Mouse (Mus musculus): ENCODE measurements around the gene Zc3h10. TPM values are rescaled to one million over a fixed set of nuclear protein-coding genes. Genes with fewer than 3 reads are reported as not detected.
"Not testable (repeated sequence)": the region's sequence is repeated elsewhere in the genome, so short reads cannot be mapped to it uniquely, and the experiment has no call there.

Gene Zc3h10
- total RNA-seq, 2 experiments from 2014 or later = 15.9 to 20.7 TPM

DNA sequence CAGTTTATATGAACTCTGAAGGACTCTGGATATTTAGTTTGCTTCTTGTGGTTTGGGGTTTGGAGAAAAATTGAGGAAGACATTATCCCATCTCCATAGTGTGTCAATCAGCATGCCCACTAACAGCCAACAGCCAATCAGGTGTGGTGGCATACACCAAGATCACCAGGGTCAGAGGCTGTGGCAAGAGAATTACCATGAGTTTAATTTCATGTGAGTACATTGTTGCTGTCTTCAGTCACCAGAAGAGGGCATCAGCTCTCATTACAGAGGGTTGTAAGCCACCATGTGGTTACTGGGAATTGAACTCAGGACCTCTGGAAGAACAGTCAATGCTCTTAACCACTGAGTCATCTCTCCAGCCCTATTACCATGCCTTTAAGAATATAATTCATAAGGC, 8.7 kb upstream of the Zc3h10 start:
- DNase-seq (ENCODE audit: low spot score in 2 of 2) = no peak

DNA sequence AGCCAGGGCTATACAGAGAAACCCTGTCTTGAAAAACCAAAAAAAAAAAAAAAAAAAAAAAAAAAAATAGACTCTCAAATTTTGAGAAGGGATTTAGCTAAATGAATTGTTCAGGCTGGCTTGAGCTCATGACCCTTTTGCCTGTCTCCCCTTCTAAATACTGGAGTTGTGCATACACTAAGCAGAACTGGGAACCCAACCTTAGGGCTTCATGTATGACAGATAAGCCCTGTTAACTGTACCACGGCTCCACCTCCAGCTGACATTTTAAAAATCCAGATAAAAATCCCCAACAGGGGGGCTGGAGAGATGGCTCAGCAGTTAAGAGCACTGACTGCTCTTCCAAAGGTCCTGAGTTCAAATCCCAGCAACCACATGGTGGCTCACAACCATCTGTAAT, 8.0 kb upstream of the Zc3h10 start:
- not testable (repeated sequence) for DNase-seq (ENCODE audit: low spot score in 2 of 2)

DNA sequence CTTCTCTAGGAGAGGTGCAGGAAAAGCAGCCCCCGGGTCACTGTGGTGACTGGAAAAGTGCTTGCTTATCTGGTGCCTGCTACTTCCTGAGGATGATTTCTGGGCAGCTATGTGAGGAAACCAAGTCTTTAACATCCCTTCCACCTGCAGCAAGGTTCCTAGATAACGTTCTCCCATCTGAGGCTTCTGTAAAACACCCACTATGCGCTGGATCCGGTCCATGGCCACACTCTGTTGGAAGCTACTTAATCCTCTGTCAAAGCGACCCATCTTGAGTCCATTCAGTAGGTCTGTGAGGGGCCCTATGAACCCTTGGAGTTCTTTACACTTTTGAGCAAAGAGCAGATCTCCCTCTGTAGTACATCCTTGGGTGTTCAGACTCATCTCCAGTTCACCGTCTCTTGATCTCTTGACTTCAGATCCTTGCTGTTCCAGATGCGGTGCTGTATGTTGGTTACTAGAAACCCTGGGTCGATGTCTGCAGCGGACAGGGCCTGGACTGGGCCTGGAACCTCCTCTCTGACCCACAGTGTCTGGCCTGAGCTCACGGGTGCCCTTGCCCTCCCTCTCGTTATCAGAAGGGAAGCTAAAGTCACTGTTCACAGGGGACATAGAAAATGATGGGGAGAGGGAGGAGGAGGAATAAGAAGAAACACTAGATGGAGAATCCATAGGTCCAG, 2.7 kb upstream of the Zc3h10 start:
- DNase-seq (ENCODE audit: low spot score in 2 of 2) = not testable (repeated sequence)

DNA sequence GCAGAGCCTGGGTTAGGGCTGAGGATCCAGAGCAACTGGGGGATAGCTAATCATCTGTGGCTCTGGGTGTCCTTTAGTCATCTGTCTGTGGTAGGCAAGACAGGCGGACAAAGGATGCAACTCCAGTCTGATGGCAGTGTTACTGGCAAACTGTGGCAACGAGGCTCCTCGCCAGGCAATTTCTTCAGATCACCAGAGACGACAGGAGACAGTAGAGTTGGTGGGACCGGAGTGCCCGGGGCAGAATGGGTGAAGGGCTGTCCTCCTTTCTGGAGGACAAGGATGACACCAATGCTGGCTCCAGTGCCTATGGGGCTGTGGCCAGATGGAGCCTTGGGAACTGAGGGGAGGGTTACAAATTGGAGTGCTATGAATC, 2.1 kb upstream of the Zc3h10 start:
- DNase-seq (ENCODE audit: low spot score in 2 of 2) = not testable (repeated sequence)

DNA sequence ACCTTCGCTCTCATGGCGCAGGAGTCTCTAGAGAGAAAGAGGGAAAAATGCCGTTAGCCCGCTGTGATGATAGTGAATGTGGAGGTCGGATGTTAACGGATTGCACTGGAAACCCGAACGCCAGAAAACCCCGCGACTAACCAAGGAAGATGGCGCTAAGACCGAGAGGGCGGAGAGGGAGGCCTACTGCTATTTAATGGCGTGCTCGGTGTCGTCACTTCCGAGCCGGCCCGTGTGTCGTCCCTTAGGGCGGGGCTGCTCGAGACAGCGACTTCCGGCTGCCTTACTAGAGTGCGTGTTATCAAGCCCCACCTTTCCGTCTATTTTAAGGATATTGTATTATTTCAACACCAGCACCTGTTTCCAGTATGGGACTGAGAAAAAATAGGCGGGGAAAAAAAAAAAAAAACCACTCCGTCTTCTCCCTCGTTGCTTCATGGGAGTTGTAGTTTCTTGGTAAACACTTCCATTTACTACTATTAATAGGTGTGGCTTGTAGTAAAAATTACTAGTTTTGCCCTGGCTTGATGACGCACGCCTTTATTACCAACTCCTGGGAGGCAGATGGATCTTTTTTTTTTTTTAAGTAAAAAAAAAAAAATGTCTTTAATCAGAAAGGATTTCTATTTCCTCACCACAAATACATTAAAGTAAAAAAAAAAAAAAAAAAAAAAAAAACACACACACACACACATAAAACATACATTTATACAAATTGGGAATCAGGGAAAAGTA, 1.5 kb upstream of the Zc3h10 start, which contains the start of gene Rpl41:
Rpl41 (minus strand) TSS at position 359 of the 735 bp plus-strand sequence.
- DNase-seq (ENCODE audit: low spot score in 2 of 2) = peak; percentile 84 to 90

GRCm38 (mm10) chr10:128548051-128548791, 647 bp upstream of the Zc3h10 start:
- DNase-seq (ENCODE audit: low spot score in 2 of 2) = peak in 1 of 2 experiments; percentile 40

GRCm38 (mm10) chr10:128546787-128547186, 787 bp downstream of the Zc3h10 start:
- DNase-seq (ENCODE audit: low spot score in 2 of 2) = no peak

DNA sequence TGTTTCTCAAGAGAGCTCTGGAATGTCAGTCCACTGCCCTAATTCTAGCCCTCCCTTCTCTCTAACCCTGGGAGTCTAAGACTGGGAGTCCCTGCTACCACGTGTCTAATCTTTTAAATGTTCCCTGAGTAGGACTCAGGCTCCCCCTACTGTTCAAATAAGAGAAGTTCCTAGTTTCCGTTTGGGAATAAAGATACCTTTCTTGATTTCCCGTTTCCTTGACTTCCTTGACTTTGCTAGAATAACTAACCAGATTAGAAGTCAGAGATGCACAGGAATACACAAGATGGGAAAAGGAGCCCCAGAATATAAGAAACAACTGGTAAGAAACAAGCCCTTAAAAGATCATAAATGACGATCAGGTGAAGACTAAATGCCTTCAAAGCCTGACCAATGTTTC, 1.2 kb downstream of the Zc3h10 start:
- DNase-seq (ENCODE audit: low spot score in 2 of 2) = no peak

- no peak for DNase-seq (ENCODE audit: low spot score in 2 of 2)
Measured at GRCm38 (mm10) chr10:128545570-128545898, 2.0 kb downstream of the Zc3h10 start.

- no peak for DNase-seq (ENCODE audit: low spot score in 2 of 2)
Measured at GRCm38 (mm10) chr10:128544674-128545569, 2.7 kb downstream of the Zc3h10 start.

DNA sequence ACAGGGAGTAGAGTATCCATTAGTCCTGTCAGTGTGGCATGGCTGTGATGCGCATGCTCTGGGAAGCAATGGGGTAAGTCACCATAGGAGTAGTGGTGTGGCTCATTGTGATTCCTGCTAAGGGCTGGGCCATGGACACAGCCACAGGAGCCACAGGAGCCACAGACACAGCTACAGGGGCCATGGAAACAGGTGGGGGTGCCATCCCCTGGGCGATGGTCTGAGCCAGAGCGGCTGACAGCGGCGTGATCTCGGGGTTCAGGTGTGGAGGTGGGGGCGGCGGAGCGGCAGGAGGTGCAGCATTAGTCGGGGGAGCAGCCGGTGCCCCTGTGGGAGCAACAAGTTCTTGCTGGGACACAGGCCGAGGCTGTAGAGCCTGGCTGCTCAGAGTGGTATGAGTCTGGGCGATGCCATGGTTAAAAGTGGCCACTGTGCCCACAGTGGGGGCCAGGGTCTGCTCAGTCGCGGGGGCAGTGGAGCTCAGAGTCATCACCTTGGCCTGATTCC, 3.4 kb downstream of the Zc3h10 start:
- no peak for DNase-seq (ENCODE audit: low spot score in 2 of 2)

- no peak for DNase-seq (ENCODE audit: low spot score in 2 of 2)
Measured at GRCm38 (mm10) chr10:128543100-128543499, 4.5 kb downstream of the Zc3h10 start.

- no peak for DNase-seq (ENCODE audit: low spot score in 2 of 2)
Measured at GRCm38 (mm10) chr10:128538340-128538870, 9.2 kb downstream of the Zc3h10 start.

DNA sequence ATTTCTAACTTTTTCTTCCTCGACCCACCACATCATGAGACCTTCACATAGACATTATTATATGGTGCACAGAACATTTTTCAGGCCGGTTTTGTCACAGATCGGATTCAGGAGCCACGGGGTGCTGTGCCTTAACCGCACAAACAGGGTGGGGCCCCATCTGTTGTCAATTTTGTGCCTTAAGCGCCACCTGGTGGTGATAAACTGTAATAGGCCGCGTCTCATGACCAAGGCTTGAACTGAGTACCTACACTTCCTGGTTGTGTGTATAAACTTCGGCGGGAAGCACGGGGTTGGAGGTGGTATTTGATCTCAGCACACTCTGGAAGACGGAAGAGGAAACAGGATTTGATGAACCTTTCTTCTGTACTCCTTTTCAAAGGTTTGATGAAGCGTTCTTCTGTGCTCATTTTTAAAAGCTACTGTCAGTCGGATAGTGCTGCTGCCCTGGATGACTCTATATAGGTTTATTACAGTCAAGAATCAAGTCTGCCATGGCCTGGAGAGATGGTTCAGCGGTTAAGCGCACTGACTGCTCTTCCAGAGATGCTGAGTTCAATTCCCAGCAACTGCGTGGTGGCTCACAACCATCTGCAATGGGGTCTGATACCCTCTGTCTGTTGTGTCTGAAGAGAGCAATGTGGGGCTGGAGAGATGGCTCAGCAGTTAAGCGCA, 11.2 kb downstream of the Zc3h10 start:
- DNase-seq (ENCODE audit: low spot score in 2 of 2) = peak; percentile 86 to 87

GRCm38 (mm10) chr10:128535624-128536265, 11.8 kb downstream of the Zc3h10 start:
- no peak for DNase-seq (ENCODE audit: low spot score in 2 of 2)

DNA sequence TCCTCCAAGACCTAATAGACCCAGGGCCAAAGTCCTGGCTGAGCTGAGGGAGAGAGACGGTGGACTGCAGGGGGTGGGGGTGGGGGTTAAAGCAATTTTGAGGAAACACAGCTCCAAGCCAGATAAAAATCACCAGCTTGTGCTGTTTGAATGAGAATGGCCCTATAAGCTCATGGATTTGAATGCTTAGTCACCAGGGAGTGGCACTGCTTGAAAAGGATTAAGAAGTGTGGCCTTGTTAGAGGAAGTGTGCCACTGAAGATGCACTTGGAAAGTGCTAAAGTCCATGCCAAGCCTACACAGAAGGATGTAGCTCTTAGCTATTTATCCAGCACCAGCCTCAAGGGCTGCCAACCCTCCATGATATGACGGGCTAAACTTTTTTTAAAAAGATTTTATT, 12.4 kb downstream of the Zc3h10 start:
- DNase-seq (ENCODE audit: low spot score in 2 of 2) = no peak

DNA sequence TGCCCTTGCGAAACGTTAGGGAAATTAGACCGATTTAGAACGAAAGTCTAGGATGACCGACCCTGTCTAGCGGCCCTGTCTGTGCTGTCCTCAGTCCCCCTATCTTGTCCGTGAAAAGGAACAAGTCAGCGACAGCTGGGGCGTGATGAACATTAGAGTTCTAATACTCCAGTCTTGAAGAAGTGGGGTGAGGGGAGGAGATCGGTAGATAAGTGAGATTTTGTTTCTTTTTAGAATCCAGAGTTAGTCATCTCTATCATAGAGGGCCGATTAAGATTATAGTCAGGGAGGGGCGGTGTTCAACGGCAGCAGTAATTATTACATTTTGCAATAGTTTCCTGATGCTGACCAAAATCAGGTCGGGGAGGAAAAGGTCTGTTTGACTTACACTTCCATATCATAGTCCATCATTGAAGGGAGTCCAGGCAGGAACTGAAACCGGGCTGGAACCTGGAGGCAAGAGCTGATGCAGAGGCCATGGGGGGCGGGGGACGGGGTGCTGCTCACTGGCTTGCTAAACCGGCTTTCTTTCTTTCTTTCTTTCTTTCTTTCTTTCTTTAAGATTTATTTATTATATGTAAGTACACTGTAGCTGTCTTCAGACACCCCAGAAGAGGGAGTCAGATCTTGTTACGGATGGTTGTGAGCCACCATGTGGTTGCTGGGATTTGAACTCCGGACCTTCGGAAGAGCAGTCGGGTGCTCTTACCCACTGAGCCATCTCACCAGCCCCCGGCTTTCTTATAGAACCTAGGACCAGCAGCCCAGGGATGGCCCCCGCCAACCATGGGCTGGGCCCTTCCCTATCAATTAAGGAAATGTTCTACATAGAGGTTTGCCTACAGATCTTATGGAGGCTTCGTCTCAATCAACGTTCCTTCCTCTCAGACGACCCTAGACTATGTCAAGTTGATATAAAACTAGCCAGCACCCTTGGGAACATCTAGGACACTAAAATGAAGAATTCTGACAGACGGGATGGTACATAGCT, 20.9 kb downstream of the Zc3h10 start:
- DNase-seq (ENCODE audit: low spot score in 2 of 2) = no peak

DNA sequence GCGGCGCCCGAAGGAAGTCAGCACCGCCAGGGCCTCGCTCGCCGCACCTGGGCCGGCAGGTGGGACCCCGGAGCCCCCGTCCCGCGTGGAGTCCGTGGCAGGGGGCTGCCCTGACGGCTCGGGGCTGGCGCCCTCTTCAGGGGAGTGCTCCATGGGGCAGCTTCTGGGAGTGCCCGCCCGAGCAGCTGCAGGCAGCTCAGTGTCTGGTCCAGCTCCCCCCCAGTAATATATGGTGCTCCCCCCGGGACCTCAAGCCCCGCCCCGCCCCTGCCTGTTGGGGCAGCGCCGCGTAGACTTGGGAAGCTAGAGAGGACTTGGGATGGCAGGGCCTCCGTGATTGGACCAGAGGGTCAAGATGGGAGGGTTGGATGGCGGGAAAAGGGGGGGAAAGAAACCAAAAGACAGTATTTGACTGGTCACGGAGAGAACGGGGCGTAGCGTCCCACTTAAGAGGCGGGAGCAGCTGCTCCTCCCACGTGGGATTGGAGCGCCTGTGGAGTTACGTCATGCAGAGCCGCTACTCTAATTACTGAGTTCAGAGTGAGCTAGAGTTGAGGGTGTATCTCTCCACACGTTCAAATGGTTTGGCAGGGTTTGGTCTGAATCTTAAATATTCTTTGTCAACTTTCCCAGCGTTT, 21.8 kb downstream of the Zc3h10 start, which contains the start of gene Esyt1:
Esyt1 (minus strand) TSS at position 201 of the 638 bp plus-strand sequence.
- peak; percentile 82 to 86 for DNase-seq (ENCODE audit: low spot score in 2 of 2)
